Mouse (Mus musculus): ENCODE measurements around the gene Mapkapk5. TPM values are rescaled to one million over a fixed set of nuclear protein-coding genes. Genes with fewer than 3 reads are reported as not detected.

Gene Mapkapk5
- total RNA-seq (2021), result 10 to 100 TPM; 79.0 to 81.4 TPM
- long read RNA-seq, experiment 1, partial matches to known transcripts, result 0 of 10 reads
- long read RNA-seq, experiment 1, other reads (novel, unspliced or antisense), result 2 of 10 reads
- long read RNA-seq, experiment 2, transcript Mapkapk5-201 (14 exons, 2,234 nt), result major isoform, 8 of 10 reads
- long read RNA-seq, experiment 2, partial matches to known transcripts, result 1 of 10 reads
- long read RNA-seq, experiment 2, other reads (novel, unspliced or antisense), result 0 of 10 reads

DNA sequence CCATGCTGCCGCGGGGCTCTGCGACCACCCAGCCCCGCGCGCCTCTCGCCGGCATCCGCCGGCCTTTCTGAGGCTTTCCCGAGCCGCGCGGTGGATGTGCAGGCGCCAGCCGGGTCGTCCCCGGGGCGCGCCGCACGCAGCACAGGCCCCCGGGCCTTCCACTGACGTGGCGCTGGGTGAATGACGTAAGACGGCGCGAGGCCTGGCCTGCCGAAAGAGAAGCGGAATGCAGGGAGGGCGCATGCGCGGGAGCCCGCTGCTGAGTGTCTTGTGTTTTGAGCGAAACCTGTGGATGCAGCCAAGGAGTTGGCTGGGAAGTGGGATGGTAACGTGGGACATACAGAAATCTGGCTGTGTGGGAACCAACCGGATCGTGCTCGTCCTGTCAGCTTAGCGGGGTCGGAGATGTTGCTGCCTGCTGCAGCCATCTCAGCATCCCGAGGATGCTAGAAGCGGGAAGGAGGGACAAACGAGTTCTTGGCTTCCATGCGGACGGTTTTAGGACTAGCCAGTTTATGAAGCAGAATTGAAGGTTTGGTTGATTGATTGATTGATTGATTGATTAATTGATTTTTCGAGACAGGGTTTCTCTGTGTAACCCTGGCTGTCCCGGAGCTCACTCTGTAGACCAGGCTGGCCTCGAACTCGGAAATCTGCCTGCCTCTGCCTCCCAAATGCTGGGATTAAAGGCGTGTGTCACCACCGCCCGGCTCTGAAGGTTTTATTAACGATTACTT lies at the start of gene Mapkapk5:
Mapkapk5 (minus strand) TSS at position 113 of the 737 bp plus-strand sequence.
- DNase-seq (ENCODE audit: low spot score in 2 of 2), result peak; percentile 96 to 98

DNA sequence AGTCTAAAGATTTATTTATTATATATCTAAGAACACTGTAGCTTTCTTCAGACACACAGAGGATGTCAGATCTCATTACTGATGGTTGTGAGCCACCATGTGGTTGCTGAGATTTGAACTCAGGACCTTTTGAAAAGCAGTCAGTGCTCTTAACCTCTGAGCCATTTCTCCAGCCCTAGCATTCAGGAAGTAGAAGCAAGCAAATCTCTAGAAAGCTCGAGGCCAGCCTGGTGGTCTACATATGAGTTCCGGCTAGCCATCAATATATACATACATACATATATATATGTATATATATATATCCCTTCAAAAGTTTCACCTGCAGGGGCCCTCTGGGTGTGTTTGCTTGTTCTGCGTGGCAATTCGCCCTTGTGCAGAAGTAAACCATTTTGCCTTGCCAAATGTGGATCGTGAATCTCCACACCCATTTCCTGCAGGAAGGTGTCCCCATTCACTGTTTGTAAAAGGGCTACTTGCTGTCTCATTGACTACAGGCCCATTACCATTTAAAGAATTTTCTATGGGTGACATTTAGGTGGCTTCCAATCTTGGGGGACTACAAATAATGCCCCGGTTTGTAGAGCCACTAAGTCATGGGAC lies 49.1 kb upstream of the Mapkapk5 start:
- DNase-seq (ENCODE audit: low spot score in 2 of 2), result no peak

DNA sequence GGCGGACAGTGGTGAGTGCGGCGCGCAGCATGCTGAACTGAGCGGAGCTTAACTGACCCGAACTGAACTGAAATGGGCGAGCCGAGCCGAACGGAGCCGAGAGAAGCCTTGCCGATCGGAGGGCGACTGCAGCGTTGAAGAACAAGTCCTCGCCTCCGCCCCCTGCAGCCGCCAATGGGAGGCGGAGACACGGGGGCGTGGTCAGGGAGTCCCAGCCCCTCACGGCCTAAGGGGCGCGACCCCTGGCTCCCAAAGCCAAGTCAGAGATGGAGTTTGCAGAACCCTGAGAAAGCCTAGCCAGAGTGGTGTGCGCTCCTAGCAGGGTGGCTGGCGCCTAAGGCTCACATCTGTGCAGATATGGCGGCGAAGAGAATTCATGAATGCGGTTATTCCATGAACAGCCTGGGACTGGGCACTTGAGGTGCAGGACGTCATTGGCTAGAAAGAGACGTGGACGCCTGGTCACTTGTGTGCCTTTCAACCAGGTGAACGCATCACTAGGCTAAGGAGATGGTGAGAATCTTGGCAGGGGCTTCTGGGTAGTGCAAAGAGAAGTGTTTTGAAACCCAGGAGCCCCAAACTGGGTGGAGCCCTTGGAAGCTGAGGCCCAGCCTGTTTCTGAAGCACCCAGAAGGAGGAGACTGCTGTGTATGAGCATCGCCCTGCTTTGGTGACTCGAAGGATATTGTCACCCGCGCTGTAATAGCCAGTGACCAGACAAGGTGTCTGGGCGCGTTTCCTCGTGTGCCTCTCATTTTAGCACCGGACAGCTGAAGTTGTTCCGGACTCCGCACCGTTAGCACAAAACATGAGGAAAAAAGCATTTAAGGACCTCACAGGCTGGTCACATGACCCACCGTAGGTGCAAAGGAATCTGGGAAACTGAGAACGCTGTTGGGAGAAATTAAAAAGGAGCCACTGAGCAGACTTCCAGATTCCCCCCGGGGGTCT lies 48.0 kb upstream of the Mapkapk5 start, which contains the start of gene Aldh2:
Aldh2 (minus strand) TSS at position 374 of the 951 bp plus-strand sequence.
- peak; percentile 79 to 90 for DNase-seq (ENCODE audit: low spot score in 2 of 2)

DNA sequence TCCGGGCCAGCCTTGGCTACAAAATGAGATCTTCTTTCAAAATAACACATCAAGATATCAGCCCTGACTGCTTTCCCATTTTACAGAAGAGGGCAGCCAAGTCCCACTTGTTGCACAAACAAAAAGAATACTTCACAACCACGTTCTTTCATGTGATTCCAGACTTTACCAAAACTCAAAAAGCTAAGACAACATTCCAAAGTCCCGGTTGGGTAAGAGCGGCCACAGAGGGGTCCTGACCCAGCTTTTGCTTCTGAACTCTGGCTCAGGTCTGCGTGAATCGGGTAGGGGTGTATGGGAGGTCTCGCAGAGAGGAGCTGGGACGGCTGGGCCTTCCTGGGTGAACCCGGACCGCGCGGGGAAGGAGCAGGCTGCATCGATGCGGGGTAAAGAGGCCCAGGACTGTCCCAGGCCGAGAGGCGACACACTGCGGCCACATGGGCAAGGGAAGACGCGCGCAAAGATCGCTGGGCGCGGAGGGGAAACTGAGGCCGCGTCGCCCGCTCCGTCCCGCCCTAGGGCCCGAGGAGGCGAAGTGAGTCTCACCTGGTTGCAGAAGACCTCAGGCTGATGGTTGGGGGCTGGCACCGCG lies 47.2 kb upstream of the Mapkapk5 start:
- DNase-seq (ENCODE audit: low spot score in 2 of 2), result peak in 1 of 2 experiments; percentile 45

DNA sequence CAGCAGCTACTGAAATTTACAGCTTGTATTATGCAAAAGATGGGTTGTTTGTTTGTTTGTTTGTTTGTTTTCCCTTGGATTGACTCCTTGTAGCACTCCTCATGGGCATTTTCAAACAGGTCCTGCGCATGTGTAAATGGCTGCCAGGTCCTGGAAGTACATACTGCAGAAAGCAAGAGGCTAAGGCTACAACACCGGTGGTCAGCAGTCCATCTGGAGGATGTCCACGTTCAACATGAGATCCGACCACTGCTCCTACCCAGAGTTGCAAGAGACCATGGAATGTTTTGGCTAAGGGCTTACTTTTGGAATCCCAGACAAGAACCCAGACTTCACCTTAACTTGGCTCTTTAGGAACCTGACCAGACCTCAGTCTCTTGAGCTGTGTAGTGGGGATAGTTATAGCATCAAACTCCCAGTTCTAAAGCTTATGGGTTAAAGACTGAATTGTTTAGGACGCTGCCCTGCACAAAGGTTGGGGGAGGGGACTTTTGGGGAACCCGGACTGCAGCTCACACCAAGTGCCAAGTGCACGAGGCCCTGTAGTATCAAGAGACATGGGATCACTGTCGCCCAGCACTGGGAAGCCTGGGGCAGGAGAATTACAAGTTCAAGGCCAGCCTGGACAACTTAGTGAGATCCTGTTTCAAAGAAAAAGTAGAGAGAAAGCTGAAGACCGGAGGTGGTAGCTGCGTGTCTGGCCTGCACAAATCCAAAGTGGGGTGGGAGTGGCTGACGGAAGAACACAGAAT lies 46.5 kb upstream of the Mapkapk5 start:
- no peak for DNase-seq (ENCODE audit: low spot score in 2 of 2)

DNA sequence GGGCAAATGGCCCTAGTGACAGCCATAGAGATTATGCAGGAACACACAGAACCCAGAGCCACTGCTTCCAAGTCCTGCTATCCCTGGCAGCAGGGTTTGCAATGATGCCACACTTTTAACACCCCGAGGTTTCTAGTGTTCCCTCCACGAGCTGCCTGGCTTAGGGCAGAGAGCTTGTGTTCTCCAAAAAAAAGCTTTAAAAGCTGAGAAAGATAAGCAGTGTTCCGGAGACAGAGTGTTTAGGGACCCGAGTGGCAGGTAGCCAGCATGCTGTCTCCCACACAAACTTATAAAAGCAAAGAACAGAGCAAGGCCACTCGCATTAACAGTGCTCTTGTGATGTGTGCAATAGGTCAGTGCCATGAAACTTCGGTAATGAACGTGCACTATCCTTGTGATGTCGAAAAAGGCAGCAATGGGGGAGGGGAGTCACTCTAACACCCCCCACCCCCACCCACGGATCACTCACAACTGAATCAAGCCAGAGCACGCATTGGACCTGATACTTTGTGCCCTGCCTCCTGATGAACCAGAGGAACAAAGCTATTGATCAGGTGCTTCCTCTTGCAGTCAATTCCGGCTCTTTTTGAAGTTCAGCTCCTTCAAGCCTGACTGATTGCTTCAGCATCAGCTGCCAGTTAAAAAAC lies 45.8 kb upstream of the Mapkapk5 start:
- DNase-seq (ENCODE audit: low spot score in 2 of 2), result no peak

DNA sequence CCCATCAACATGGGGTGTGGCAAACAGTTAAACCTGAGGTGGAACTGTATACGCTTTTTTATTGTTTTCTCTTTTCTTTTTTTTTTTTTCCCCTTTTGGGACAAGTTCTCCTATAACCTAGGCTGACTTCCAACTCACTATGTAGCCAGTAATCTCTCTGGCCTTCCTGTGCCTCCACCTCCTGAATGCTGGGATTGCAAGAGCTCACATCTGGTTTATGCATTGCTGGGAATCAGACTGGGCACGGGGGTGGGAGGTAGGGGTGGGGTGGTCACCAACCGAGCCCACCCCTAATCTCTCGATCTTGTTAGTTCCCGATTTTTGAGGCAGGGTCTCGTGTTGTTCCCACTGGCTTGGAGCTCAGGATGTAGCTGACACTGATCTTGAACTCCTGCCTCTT lies 44.2 kb upstream of the Mapkapk5 start:
- DNase-seq (ENCODE audit: low spot score in 2 of 2), result no peak

DNA sequence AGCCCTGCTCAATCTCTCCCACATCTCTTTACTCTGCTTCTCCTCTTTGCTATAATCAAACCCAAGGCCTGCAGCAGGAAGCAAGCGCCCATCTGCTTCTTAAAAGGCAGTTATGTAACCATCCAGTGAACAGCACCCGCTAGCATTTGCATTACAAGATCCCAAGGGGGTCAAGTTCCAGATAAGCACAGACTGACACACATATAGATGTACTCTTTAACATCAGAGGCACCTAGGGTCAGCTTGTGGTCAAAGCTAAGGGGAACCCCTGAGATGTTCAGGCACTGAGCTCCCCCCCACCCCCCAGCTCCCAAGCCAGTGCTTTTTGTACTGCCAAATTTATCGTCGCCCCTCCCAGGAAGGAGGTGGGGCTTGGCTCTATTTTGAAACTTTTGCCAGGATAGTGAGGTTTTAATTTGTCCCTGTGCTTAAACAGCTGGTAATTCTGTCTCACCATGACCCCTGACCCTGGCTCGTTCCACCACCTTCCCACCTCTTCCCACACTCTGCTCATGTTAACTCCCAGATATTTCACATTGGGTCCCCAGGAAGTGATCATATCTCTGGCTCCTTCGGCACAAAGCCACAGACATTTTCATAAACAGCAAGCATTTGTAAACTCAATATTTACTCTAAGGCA lies 40.8 kb upstream of the Mapkapk5 start:
- no peak for DNase-seq (ENCODE audit: low spot score in 2 of 2)

DNA sequence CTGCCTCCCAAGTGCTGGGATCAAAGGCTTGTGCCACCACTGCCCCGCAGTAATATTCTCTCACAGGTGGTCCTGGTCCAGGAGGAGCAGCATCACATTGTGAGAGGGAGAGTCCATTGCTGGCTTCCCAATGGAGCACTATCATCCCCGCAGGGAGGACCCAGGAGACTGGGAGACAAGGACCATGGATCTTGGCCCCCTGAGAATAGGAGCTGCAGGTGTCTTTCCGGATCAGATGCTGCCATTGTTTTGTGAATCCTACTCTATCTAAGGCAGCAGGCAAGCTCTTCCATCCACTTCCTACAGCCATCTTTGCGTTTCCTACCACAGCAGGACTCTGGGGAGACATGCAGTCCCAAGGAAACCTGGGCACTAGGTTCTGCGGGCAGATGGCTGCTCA lies 40.0 kb upstream of the Mapkapk5 start:
- no peak for DNase-seq (ENCODE audit: low spot score in 2 of 2)

DNA sequence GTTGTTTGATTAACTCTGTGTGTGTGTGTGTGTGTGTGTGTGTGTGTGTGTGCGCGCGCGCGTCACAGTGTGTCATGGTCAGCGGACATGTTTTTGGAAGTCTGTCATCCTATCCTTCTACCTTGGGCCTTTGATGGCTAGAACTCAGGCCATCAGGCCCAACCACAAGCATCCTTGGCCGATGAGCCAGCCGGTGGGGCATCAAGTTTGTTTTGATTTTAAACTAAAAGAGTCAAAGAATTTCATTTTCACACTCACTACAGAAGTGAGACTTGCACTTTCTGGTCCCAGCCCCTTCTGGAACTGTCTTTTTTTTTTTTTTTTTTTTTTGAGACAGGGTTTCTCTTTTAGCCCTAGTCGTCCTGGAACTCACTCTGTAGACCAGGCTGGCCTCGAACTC lies 39.3 kb upstream of the Mapkapk5 start:
- no peak for DNase-seq (ENCODE audit: low spot score in 2 of 2)

DNA sequence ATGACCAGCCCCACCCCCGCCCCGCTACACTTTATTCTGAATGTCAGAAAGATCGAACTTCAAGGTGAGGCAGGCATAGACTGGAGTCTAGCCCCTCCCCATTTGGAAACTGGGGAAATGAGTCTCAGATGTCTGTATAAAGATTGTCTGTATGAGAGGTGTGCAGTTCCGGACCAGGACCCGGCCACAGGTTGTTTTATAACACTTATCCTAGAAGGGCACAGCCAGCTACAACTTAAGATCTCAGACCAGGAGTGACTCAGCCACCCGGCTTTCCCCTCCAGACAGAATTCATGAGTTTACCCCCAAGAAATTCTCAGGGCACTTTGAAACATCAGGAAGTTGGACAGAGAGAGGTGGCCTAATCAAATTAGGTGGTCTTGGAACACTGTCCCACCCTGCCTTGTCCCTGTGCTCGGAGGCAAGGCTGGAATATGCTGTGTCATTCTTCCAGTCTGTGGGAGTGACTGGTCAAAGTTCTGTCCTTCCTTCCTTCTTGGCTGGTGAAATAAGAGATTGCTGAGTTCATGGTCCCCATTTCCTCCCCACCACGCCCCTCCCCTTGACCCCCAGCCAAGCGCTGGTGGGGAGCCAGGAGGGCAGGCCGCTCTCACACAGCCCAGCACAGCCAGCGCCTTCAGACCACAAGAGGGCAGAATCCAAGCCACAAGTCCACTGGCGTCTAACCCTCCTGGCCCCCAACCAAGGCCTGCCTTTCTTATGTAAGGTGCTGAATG lies 38.2 kb upstream of the Mapkapk5 start:
- peak; percentile 88 to 92 for DNase-seq (ENCODE audit: low spot score in 2 of 2)

DNA sequence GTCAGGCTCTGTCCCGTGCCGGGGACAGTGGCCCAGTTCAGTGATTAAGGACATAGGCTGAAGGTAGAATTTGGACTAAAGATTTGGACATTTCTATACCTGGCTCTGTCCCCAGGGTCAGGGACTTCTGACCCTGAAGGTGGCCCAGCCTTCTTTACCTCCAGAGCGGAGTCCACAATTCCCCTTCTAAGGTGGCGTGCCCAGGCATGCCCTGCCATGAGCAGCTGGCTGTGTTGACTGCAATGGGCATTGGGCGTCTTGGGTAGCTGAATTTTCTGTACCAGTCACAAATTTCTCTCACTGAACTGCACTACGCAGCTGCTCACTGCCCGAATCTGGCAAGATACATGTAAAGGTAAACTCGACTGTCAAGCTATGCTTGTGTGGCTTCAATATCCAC lies 36.2 kb upstream of the Mapkapk5 start:
- no peak for DNase-seq (ENCODE audit: low spot score in 2 of 2)

DNA sequence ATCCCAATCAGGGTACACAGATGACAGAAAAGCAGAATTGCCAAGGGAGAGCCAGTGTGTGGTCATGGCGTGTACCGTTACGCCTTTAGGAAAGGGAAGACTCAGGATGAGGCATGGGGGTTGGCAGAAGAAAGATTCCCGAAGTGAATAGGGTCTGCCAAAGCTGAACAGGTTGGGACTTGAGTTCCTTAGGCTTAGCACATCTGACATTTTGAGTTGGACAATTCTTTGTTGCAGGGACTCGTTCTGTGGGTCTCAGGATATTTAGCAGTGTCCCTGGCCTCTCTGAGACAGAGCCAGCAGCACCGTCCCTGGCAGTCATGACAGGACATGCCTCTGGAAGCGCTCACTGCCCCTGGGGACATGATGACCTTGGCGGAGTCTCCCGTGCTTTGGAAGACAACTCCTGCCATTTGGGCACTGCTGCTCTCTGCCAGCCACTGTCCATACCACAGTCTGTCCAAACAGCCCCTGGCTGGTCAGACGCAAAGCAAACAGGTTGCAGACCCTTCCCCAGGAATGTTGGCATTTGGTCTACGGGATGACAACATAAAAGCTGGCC lies 31.3 kb upstream of the Mapkapk5 start:
- no peak for DNase-seq (ENCODE audit: low spot score in 2 of 2)

DNA sequence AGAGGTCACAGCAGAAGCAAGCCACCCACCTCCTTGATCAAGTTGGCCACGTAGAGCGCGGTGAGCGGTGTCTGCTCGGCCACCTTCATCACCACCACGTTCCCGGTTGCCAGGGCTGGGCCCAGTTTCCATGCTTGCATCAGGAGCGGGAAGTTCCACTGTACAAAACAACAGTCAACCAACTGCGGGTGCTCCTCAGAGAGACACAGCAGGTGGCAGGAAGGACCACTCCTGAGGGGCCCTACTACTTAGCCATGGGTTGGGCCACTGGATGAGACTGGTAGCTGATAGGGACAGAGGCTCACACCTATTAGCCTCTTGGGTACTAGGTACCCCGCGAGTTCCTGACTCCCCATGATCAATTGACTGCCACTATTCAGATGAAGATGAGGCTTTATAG lies 30.2 kb upstream of the Mapkapk5 start:
- no peak for DNase-seq (ENCODE audit: low spot score in 2 of 2)

DNA sequence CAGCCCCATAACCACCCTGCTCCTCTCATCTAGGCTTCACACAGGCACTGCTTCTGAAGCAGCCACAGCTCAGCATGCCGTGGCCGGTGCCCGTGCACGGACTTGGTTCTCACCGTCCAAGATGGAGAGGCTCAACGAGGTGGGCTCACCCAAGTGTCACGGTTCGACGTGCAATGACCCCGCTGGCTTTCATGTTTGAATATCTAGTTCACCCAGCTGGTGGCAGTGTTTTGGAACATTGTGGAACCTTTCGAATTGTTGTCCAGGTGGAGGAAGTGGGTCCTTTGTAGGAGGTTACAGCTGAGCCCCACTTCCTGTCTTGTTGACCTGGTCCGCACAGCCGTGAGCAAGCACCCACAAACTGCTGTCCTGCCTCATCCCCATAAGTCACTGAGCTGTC lies 28.4 kb upstream of the Mapkapk5 start:
- no peak for DNase-seq (ENCODE audit: low spot score in 2 of 2)

DNA sequence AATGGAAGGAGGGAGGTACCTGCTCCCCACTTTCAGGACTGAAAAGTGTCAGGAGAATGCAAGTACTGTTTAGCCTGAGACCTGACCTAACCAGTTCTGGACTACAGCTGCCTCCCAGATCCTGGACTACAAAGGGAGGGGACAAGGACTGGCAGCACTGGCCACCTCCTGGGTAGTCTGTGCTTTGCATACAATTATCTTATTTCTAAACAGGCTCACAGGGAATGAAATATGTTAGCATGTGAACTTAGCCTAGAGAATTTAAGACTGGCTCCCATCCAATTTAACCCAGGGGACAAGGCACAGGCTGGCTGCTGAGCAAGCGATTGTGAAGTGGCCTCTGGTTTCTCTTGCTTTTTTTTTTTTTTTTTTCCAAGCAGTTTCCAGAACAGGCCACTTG lies 25.1 kb upstream of the Mapkapk5 start:
- DNase-seq (ENCODE audit: low spot score in 2 of 2), result no peak

DNA sequence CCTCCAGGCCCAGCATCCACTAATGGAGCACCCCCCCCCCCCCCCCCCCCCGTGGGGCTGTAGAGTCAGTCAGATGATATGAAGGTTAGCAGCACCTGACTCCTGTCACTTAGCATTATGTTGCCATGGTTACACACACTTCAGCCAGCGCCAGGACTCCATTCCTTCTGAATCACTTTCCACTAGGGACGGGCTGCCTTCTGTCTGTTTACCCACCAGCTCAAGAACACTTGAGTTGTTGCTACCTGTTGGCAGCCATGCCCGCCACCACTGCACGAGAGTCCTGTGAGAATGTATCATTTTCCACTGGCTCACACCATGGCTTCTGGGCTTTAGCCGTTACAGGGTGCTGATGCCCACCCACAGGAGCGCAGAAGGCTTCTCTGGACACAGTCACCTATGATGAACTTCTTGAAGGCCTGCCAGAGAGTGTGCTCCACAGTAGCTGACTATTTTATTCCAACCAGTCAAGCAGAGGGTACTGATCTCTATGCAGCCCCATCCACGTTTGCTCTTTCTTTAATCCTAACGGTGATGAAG lies 24.2 kb upstream of the Mapkapk5 start:
- DNase-seq (ENCODE audit: low spot score in 2 of 2), result no peak
